Comparison of ENCODE assay signal across 23 mouse cellular contexts in genomic region chr7:49457398-49457797, GRCm38 (mm10).
DNase-seq lines count a peak whose midpoint lies in the region; ATAC-seq and TF ChIP-seq lines count a peak whose summit lies in the region.
"Had no signal": no experiment of that assay in that cellular context is flagged by ENCODE, and none has a peak within 500 bp of the region (broad histone marks: within the 10 kb centered on the region; RNA-seq: fewer than 3 reads in every experiment).

No protein-coding gene starts in this region.

- H3K4me2 ChIP-seq in heart, embryonic 13.5 days: no peak overlapping the region
- H3K4me2 ChIP-seq in lung, embryonic 14.5 days: no peak overlapping the region
- H3K4me2 ChIP-seq in liver, embryonic 15.5 days: peak overlapping the region; percentile 13; the same call in 1 of the 2 replicates
- H3K4me2 ChIP-seq: heart, embryonic 15.5 days; limb, embryonic 12.5 days; lung, embryonic 15.5 days had no signal

- H3K27ac ChIP-seq in heart, embryonic 13.5 days (replicated peaks): 0 out of 2 replicates have a peak overlapping the region, but pooled peaks have one; percentile 1
- 0 out of 2 replicates have a peak overlapping the region, but pooled peaks have one; percentile 12 for H3K27ac ChIP-seq in lung, embryonic 14.5 days (ENCODE audit: low read depth)
- H3K27ac ChIP-seq in liver, embryonic 15.5 days (replicated peaks): peak overlapping the region; percentile 45; the same call in 1 of the 2 replicates
- H3K27ac ChIP-seq: gastrocnemius, adult 2 months; heart, embryonic 15.5 days; hindbrain, postnatal 0 days; limb, embryonic 12.5 days; lung, embryonic 15.5 days; macrophage had no signal

- no peak overlapping the region for H3K4me3 ChIP-seq in heart, embryonic 13.5 days
- H3K4me3 ChIP-seq in lung, embryonic 14.5 days (ENCODE audit: low read depth, low read length): no peak overlapping the region
- no peak overlapping the region for H3K4me3 ChIP-seq in liver, embryonic 15.5 days (replicated peaks)
- H3K4me3 ChIP-seq: gastrocnemius, adult 2 months; heart, embryonic 15.5 days; limb, embryonic 12.5 days; lung, embryonic 15.5 days had no signal

- no peak for DNase-seq in heart, adult 9 months (ENCODE audit: low spot score in 2 of 2)
- no peak for DNase-seq in lung, embryonic 14.5 days
- no peak for DNase-seq in lung, postnatal 10 days
- peak; percentile 89 for DNase-seq in gonadal fat pad, adult 2 months (ENCODE audit: low read depth)
- no peak for DNase-seq in frontal cortex, adult 2 months (ENCODE audit: extremely low spot score in 1 of 2, low spot score in 1 of 2)
- DNase-seq: cerebellum, adult 11-12 months; cerebellum, postnatal 14 days; embryo, embryonic 11 days; forebrain, postnatal 0 days; gastrocnemius, adult 2 months; heart, postnatal 4 days; right cerebral cortex, adult 18-20 months; thymus, postnatal 36 days had no signal

- H3K27me3 ChIP-seq in heart, embryonic 13.5 days (replicated peaks): no peaks in the 10 kb centered on the region; the same call in 1 of the 2 replicates
- H3K27me3 ChIP-seq in lung, embryonic 14.5 days (ENCODE audit: insufficient read depth, low read length): no peaks in the 10 kb centered on the region
- H3K27me3 ChIP-seq in liver, embryonic 15.5 days: no peaks in the 10 kb centered on the region
- H3K27me3 ChIP-seq: heart, embryonic 15.5 days; lung, embryonic 15.5 days had no signal

- no peak for TF ChIP-seq CTCF in lung, embryonic 14.5 days (IDR thresholded peaks at IDR 0.05; ENCODE audit: low read depth)

- 60% methylated on average over 10 of the region's 10 CpGs for WGBS in heart, embryonic 13.5 days
- 50% methylated on average over 10 of the region's 10 CpGs for WGBS in lung, embryonic 14.5 days
- 57% methylated on average over 10 of the region's 10 CpGs for WGBS in liver, embryonic 15.5 days (ENCODE audit: insufficient replicate concordance)

- peaks cover 40% of the 10 kb centered on the region for H3K36me3 ChIP-seq in heart, embryonic 13.5 days
- H3K36me3 ChIP-seq in lung, embryonic 14.5 days (ENCODE audit: insufficient read depth): peaks cover 7% of the 10 kb centered on the region; the same call in 1 of the 2 replicates
- no peaks in the 10 kb centered on the region for H3K36me3 ChIP-seq in liver, embryonic 15.5 days (replicated peaks)
- H3K36me3 ChIP-seq: G1E; limb, embryonic 12.5 days; lung, embryonic 15.5 days had no signal

- peaks cover 8% of the 10 kb centered on the region; the same call in 1 of the 2 replicates for H3K4me1 ChIP-seq in heart, embryonic 13.5 days
- H3K4me1 ChIP-seq in lung, embryonic 14.5 days (ENCODE audit: insufficient read depth): no peaks in the 10 kb centered on the region
- peaks cover under 1% of the 10 kb centered on the region for H3K4me1 ChIP-seq in liver, embryonic 15.5 days (replicated peaks)
- H3K4me1 ChIP-seq: lung, embryonic 15.5 days had no signal

- ATAC-seq in heart, embryonic 13.5 days (ENCODE audit: extremely low read depth, insufficient number of reproducible peaks, low FRiP score, low TSS enrichment): no peak
- no peak for ATAC-seq in lung, embryonic 14.5 days (ENCODE audit: insufficient read depth)
- ATAC-seq in liver, embryonic 15.5 days (ENCODE audit: insufficient read depth): peak; percentile 65
- ATAC-seq: activated CD4-positive, CD25-positive, alpha-beta regulatory T cell, adult 4 months; forebrain, postnatal 0 days; hindbrain, postnatal 0 days; intestine, postnatal 0 days had no signal

- no peaks in the 10 kb centered on the region for H3K9me3 ChIP-seq in heart, embryonic 13.5 days
- no peaks in the 10 kb centered on the region for H3K9me3 ChIP-seq in lung, embryonic 14.5 days (ENCODE audit: low read depth, low read length)
- H3K9me3 ChIP-seq in liver, embryonic 15.5 days (replicated peaks): no peaks in the 10 kb centered on the region
- H3K9me3 ChIP-seq: heart, embryonic 15.5 days; limb, embryonic 12.5 days; lung, embryonic 15.5 days had no signal

- H3K9ac ChIP-seq in heart, embryonic 13.5 days: no peak overlapping the region; the same call in 1 of the 2 replicates
- H3K9ac ChIP-seq in lung, embryonic 14.5 days: no peak overlapping the region
- no peak overlapping the region for H3K9ac ChIP-seq in liver, embryonic 15.5 days
- H3K9ac ChIP-seq: forebrain, postnatal 0 days; heart, embryonic 15.5 days; limb, embryonic 12.5 days; lung, embryonic 15.5 days had no signal
